Mouse (Mus musculus) retina, adult 2 months (tissue): ENCODE measurements around the gene Ncam1.

ENCODE experiments used
- DNase-seq: peaks from one replicate; pipeline ENCODE4 v3.0.0-alpha.2; 2012; ENCODE audit warnings: low read depth, low spot score

Gene Ncam1

GRCm38 (mm10) chr9:49798806-49799205 is at the start of gene Ncam1:
Ncam1 (minus strand) TSS chr9:49798925.
- DNase-seq = peak; percentile 88

DNA sequence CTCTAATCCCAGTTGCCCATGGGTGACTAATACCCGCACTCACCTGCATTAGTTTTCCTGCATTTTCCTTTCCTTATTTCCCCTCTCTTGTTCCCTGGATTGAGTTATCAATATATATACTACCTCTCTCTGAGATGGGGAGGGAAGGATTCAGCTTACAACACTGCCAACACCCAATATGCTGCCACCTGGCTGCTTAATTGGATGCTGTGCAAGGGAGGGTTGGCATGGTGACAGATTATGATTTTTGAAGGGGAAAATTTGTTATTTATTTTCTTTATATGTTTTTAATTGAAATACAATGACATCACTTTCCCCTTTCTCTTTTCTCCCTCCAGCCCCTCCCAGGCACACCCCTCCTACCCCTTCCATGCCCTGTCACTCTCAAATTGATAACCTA is 35.3 kb upstream of the Ncam1 start:
- no peak for DNase-seq

DNA sequence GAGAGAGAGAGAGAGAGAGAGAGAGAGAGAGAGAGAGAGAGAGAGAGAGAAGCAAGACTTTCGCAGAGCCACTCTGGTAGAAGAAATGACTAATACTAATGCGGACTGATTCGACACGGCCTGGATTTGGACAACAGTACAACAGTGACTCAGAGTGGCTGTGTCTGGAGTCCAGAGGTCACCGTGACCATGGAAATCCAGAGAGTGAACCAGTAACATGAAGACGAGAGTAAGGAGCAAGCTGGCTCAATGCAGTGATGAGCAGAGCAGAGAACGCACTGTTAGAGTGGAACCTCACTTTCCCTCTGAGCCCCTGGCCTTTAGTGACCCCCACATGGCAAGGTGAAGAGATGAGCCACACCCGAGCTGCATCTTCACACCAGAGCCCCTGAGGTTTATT is 28.9 kb upstream of the Ncam1 start:
- DNase-seq = no peak

DNA sequence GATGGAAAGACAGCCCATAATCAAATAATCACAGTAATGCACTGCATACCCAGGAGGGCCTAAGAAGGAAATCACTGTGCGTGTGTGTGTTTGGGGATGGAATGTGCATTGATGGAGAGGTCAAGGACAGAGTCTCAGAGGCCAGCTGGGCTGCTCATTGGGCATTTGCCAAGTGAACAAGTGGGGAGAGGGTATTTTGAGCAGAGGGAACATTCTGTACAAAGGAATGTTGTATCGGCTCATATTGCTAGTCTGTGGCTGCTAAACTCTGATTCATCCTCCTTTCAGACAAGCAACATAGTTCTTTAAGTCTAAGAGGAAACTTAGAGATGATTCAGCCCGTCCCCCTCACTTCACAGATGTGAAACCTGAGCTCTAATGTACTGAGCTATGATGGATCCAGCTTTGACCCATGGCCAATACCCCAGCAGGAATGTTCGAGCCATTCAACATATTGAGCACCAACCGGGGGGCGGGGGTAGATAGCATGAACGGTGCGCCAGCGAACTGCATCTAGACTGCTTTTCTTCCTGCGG is 17.5 kb upstream of the Ncam1 start:
- DNase-seq = no peak

DNA sequence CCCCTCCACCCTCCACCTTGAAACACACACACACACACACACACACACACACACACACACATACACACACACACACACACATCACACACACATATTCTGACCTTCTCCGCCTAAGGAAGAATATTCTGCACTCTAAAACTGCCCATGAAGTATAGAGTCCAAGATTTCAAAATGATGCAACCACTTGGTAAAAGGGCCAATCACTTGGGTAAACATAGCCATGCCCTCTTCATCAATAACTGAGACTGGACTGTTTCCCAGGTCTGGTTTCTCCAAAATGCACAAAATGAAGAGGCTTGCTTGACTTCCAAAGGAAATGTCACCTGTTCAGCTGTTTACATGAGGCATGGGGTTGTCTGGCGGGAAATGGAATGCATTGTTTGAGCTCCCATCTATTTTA is 15.7 kb upstream of the Ncam1 start:
- DNase-seq = no peak

- no peak for DNase-seq
Measured at GRCm38 (mm10) chr9:49803222-49803621, 4.5 kb upstream of the Ncam1 start.

DNA sequence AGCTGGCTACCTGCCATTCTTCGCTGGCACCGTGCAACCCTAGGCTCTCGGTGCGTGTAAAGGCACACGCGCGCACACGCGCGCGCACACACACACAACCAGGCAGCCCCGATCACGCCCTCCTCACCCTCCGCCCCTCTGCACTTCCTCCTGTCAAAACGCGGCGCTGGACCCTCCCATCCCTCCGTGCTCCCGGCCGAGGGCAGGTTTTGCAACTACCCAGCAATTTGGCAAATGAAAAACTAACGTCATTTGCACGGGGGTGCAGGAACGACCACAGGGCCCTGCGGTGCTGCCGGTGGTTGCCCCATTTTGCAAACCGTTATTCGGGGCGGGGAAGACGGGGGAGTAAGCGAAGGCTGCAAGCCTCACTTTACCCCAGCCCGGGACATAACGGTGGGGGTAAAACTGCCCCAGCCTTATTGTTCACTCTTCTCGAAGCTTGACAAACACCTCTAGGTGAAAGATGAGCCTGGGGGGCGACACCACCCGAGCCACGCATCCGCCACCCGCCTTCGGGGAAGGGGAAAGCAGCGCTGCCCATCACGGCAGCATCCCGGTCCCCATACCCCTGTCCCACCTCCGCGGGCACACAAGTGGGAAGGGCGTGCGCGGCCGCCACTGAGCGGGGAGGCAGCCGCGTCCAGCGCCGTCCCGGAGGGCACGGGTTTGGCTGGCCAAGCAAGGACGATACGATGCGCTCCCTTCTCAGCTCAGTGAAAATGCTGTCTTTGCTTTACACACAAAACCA is 729 bp downstream of the Ncam1 start:
- DNase-seq = peak; percentile 38

DNA sequence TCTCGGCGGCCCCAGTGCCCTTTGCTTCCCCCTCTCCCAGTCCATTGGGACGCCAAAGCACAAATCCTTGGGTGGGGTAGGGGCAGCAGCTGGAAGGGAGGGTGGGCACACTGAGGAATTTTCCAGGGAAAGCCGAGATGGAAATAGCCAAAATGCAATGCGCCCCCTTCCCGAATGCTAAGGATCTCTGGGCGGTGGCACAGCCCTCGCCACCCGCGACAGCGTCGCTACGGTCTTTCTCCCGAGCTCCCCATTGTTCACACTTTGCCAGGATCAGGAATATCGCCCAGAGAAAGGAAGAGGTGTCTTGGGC is 1.3 kb downstream of the Ncam1 start:
- DNase-seq = no peak

DNA sequence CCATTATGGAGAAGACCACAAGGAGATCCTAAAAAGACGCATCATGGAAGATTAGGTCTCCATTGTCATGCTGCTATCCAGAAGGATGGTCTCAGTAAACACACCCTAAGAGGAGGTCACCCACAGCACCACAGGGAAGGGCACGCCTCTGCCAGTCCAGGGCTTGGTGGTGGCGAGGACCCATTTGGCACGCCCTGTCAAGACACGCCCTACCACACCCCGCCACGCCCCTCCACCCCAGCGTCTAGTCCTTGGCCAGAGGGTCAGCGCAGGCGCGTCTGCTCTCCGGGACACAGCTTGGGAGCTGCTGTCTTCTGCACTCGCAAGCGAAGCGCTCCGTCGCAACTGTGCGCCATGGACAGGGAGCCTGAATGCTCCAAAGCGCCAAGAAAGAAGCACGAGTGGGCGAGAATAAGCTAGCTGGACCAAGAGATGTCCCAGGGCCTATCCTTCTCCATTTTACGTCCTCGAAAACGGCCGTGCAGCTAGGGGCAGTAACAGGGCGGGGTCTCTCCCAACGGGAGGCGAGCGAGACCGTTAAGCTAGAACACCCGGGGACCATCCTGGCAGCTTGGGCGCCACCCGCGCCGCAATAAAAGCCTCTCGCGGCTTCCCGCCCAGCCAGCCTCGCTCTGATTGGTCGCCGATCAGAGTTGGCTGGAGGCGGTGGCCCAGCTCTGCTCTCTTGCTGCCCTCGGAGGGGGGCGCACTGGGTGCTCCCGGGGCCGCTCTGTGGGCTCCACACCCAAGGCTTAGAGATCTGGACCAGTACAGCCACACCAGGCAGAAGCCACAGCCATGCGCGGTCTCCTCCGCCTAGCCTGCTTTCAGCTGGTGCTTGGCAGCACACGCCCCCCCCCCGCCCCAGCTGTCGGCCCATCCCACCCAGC is 1.9 kb downstream of the Ncam1 start:
- peak; percentile 48 for DNase-seq

- DNase-seq = no peak
Measured at GRCm38 (mm10) chr9:49795881-49796280, 2.8 kb downstream of the Ncam1 start.

GRCm38 (mm10) chr9:49793987-49794550 is 4.7 kb downstream of the Ncam1 start:
- DNase-seq = no peak

- DNase-seq = no peak
Measured at GRCm38 (mm10) chr9:49793241-49793640, 5.5 kb downstream of the Ncam1 start.

DNA sequence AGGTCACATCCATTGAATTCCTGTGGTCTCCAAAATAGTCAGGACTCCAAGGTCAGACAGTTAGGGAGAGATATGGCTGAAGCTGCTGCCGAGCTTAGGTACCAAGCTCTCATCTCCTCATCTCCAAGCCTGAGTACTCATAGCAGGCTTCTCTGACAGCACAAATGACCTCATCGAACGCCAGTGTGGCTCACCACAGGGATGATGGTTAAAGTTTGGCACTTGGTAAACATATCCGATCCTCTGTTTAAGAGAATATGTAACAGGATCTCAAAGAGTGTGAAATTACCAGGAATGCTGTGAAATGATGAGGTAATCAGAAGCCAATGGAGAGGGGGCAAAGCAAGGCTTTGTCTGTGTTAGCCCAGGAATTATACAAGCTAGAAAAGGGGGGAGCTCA is 6.1 kb downstream of the Ncam1 start:
- no peak for DNase-seq

DNA sequence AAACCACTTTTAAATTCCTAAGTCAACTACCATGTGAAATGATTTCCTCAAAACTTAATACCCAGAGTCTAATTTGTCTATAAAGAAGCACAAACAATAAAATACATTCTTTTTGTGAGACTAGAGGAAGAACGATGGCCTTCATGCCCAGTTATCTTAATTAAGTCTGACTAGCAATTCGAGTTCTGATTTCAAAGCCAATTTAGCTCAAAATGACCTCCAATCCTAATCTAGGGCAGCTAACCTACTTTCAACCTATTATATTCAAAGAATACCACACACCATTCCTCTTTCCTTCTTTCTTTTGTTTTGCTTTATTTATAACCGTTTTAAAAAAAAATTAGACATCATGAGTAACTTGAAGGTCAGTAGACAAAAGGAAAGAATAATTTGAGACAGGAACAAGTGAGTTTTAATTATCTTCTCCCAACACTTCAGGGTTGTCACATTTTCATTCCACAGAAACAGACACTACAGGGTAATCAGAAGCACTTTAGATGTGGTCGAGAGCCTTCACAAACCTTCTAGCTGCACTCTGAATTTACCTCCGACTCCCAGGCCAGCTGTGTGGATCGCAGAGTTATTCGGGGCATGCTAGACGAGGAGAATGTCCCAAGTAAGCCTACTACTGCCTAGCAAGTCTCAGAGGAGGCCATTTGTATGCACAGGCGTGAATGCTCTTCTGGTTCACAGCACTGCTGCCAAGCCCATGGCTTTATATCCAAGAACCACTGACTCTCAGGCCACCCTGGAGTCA is 17.5 kb downstream of the Ncam1 start:
- no peak for DNase-seq

DNA sequence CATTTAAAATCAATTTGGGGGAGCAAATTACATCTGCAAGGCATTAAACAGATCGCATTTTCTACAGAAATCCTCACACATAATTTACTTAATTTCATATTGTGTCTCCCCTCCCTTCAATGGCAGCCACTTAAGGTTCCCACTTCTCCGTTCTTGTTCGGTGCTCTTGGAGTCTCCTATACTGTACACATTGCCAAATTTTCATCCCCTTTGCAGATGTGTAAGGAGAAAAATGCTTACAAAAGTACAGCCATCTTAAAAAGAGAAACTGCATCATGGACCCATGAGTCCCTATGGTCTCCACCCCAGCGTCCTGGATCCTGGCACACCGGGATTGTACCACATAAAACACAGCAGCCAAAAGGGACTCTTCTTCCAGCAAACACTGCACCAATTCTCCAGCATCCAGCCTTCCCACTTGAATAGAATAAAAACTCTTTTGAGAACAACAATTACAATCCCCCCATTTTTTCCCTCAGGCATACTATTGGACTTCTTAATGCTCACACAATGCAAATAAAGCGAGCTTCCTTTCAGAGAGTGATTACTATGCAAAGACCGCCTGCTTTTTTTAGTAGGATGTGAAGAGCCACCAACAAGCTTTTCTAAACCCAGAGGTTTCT is 21.6 kb downstream of the Ncam1 start:
- DNase-seq = no peak

GRCm38 (mm10) chr9:49766634-49767033 is 32.1 kb downstream of the Ncam1 start:
- DNase-seq = no peak

DNA sequence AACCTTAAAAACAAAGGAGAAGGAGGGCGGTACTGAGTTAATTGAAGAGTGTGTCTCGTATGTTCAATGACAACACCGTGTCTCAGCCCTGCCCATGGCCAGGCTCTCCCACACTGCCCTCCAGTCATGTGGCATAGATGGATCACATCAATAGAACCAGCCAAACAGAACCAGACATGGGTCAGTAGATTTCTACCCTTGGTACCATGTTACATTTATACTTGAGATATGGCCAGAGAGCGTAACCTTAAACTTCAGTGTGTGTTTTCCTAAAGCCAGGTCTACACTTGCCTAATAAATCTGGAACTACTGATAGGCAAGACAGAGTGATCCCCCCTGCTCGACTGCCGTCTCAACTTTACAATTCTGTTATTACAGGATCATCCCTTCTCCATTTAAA is 38.2 kb downstream of the Ncam1 start:
- DNase-seq = no peak

DNA sequence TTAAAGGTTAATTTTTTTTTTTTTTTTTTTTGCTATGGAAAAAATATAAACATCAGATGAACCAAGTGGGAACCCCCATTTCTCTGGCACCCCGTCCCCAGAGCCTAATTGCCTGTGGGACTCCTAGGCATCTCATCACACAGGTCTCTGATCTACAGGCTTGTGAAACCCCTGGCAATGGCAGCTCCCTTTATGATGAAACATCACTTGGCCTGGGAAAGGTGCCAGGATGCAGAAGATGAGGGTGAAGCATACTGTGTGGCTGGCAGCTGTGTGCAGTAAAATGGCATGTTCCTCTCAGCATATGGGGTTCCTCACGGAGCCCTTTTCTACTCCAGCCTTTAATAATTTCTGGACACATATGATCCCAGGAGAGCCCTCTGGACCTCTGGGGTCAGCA is 40.3 kb downstream of the Ncam1 start:
- DNase-seq = no peak

- DNase-seq = no peak
Measured at GRCm38 (mm10) chr9:49757986-49758385, 40.7 kb downstream of the Ncam1 start.

- DNase-seq = no peak
Measured at GRCm38 (mm10) chr9:49757582-49757981, 41.1 kb downstream of the Ncam1 start.

DNA sequence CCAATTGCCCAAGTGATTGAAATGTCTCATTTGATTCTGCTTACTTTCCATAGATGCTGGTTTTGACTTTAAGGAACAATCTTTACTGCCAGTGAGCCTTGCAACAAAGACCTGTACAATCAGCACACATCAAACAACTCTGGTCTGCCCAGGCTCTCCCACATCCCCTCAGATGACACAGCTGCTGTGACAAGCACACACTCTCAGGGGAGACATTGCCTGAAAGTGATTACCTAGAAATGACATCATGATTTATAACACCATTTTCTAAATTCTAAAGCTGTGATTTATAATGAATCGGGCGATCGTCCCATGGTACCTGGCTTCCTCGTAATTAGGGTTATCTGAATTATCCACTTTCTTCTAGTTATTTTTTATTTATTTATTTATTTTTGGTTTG is 42.0 kb downstream of the Ncam1 start:
- DNase-seq = no peak
